Mouse (Mus musculus): ENCODE results near the gene Mterf4.

Mterf4 gene

GRCm38 (mm10) chr1:93267207-93267606 lies 38.5 kb downstream of the Mterf4 start:
- DNase-seq (ENCODE audit: low spot score) = peak; percentile 42

DNA sequence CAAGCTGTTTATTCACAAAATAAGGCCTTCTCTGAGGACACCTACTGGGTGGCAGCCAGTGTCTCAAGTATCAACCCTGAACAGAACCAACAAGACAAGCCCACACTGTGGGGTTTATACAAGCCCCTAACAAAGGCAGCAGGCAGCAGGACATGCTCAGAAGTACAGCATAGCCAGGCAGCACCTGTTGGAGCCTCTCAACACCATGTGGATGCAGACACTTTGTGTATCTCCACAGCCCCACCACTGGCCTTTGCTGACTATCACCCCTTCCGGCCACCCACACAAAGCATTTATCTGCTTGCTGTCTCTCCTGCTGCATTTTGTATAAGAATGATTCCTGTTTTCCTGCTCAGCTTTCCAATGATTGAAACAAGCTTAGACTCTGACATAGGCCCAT lies 48.2 kb downstream of the Mterf4 start:
- peak; percentile 23 for DNase-seq (ENCODE audit: low spot score)

DNA sequence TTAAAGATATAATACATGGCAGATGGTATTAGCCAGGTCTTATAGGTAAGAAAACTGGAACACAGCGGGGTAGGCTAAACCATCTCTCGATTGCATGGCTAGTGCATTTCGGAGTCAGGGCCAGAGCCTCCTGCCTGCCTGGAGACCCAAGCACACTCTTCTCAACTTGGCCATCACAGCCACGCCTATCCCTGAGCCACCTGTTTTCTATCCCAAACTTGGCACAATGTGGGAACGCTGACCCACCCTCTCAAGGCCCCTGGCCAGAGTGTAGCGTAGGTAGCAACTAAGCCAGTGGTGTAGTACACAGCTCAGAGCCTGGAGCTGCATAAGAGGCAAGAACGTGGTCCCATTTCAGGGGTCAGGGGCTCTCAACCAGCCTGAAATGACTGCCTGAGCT lies 50.0 kb downstream of the Mterf4 start:
- DNase-seq (ENCODE audit: low spot score) = peak; percentile 32

- no peak for DNase-seq (ENCODE audit: low spot score)
Observed at GRCm38 (mm10) chr1:93252586-93252985, 53.1 kb downstream of the Mterf4 start.
